Mouse (Mus musculus): ENCODE results near the gene Rpap3.

- TF ChIP-seq EP300 (IDR thresholded peaks at IDR 0.05; ENCODE audit: insufficient read depth, low read depth, low read length), result no peak
- no peak for TF ChIP-seq CTCF (IDR thresholded peaks at IDR 0.05)
Measured at GRCm38 (mm10) chr15:97666457-97666770, 39.2 kb downstream of the Rpap3 start.

Measured in heart, adult 2 months (tissue).